Mouse (Mus musculus) C2C12 (cell line): Measurements from ENCODE around the gene Nptx1. TPM values are rescaled to one million over a fixed set of nuclear protein-coding genes. Genes with fewer than 3 reads are reported as not detected.

Experiments used
- H3K27me3 ChIP-seq: one replicate; pipeline ENCODE4 v1.6.1; 2011; ENCODE audit not compliant: control insufficient read depth, insufficient read depth, insufficient read length
- H3K36me3 ChIP-seq: one replicate; pipeline ENCODE4 v1.6.1; 2011; ENCODE audit not compliant: control insufficient read depth, insufficient read depth
- H3K4me3 ChIP-seq: one replicate; pipeline ENCODE4 v1.5.1; 2011; ENCODE audit warnings: mild to moderate bottlenecking, control low read depth; ENCODE audit not compliant: poor library complexity, insufficient read depth, severe bottlenecking
- H3K79me2 ChIP-seq: one replicate; pipeline ENCODE4 v1.6.1; 2011; ENCODE audit not compliant: control insufficient read depth, insufficient read depth
- H3K79me3 ChIP-seq: one replicate; pipeline ENCODE4 v1.6.1; 2011; ENCODE audit warnings: low read depth, control low read depth
- H3ac ChIP-seq: one replicate; pipeline ENCODE3; 2011; ENCODE audit warnings: low read depth; ENCODE audit not compliant: control insufficient read depth, insufficient read length
- CEBPB ChIP-seq: IDR thresholded peaks from one replicate; pipeline ENCODE4 v1.6.1; 2011; ENCODE audit warnings: low read depth, mild to moderate bottlenecking, control low read depth, moderate library complexity
- CTCF ChIP-seq: IDR thresholded peaks from one replicate; pipeline ENCODE4 v1.5.1; 2011; ENCODE audit not compliant: control insufficient read depth, insufficient read depth, insufficient read length
- FOSL1 ChIP-seq: IDR thresholded peaks from one replicate; pipeline ENCODE4 v1.8.0; 2011; ENCODE audit warnings: mild to moderate bottlenecking, low read length; ENCODE audit not compliant: poor library complexity, insufficient read depth, severe bottlenecking
- MAX ChIP-seq: IDR thresholded peaks from one replicate; pipeline ENCODE4 v1.6.1; 2011; ENCODE audit warnings: mild to moderate bottlenecking, control low read depth
- MYOD1 ChIP-seq: IDR thresholded peaks from one replicate; pipeline ENCODE4 v1.6.1; 2011; ENCODE audit warnings: low read depth; ENCODE audit not compliant: control insufficient read depth, insufficient read length
- MYOG ChIP-seq: IDR thresholded peaks from one replicate; pipeline ENCODE4 v1.6.1; 2011; ENCODE audit not compliant: control insufficient read depth, insufficient read length; ENCODE audit errors: extremely low read depth
- USF1 ChIP-seq: IDR thresholded peaks from one replicate; pipeline ENCODE4 v1.6.1; 2011; ENCODE audit warnings: low read depth, mild to moderate bottlenecking, control low read depth, moderate library complexity
- polyA plus RNA-seq: library from polyadenylated mRNA; unstranded; fragments of >200 nt; fragmentation: generic; extraction: Trizol; gene quantifications from one replicate; pipeline ENCODE4 v1.2.1, GENCODE M21; 2012; ENCODE audit warnings: missing spikeins

Nptx1 gene
- polyA plus RNA-seq, 1 experiment, result 30.2 TPM

DNA sequence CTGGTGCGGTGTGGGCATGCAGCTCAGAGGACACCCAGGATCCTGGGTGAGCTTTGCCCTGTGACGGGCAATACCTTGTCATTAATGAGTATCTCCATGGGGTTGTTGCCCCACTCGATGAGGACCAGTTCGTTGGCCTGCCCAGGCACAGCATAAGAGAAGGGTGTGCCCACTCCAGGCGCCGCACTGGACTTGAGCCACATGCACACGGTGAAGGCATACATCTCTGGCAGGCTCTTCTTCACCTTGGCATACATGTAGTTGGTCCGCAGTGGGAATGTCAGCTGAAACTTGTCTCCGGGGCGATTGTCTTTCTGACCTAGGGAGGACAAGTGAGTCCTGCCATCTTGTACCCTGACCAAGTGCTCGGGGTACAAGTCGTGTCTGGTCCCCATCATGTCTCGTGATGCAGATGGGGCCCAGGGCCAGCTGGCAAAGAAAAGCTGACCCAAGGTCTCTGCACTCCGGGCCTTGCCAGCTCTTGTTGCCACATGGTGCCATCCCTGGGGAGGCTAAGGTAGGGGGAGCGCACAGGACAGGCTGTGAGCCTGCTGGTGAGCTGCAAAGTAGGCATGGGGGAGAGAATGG lies 2.9 kb downstream of the Nptx1 start:
- H3ac ChIP-seq, result no peak overlapping the region
- H3K79me2 ChIP-seq, result peaks cover 24% of the 10 kb centered on the region
- H3K4me3 ChIP-seq, result no peak overlapping the region
- H3K27me3 ChIP-seq, result peaks cover 7% of the 10 kb centered on the region
- no peaks in the 10 kb centered on the region for H3K36me3 ChIP-seq
- peaks cover 1% of the 10 kb centered on the region for H3K79me3 ChIP-seq
- TF ChIP-seq MAX, result no peak
- no peak for TF ChIP-seq CEBPB
- no peak for TF ChIP-seq MYOG
- TF ChIP-seq CTCF, result no peak
- TF ChIP-seq MYOD1, result no peak
- TF ChIP-seq USF1, result no peak

GRCm38 (mm10) chr11:119543816-119544517 lies 3.6 kb downstream of the Nptx1 start:
- no peak overlapping the region for H3ac ChIP-seq
- peaks cover 2% of the 10 kb centered on the region for H3K27me3 ChIP-seq
- no peak for TF ChIP-seq USF1
- TF ChIP-seq MYOG, result no peak
- no peak for TF ChIP-seq FOSL1
- no peak for TF ChIP-seq CTCF
- no peak for TF ChIP-seq MYOD1
- TF ChIP-seq CEBPB, result no peak
- no peak for TF ChIP-seq MAX
- no peak overlapping the region for H3K4me3 ChIP-seq
- peaks cover 24% of the 10 kb centered on the region for H3K79me2 ChIP-seq
- peaks cover 1% of the 10 kb centered on the region for H3K79me3 ChIP-seq
- H3K36me3 ChIP-seq, result no peaks in the 10 kb centered on the region

DNA sequence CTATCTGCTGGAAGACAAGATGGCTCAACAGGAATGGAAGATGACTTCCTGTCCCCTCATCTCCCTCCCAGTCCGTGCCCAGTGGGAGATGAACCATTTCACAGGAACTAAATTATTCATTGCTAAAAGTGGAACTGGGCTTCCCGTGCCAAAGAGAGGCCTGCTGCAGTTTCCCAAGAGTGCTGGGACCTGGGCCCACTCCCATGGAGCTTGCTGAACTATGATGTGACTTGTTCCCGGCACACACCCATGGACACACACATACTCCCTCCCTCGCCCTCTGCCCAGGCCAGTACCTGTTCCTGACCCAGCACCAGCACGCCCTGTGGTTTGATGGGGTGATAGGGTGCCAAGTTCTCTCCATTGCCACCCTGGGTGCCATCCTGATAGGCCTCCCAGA lies 4.7 kb downstream of the Nptx1 start:
- peaks cover 24% of the 10 kb centered on the region for H3K79me2 ChIP-seq
- H3K79me3 ChIP-seq, result peaks cover 1% of the 10 kb centered on the region
- no peak overlapping the region for H3ac ChIP-seq
- H3K36me3 ChIP-seq, result no peaks in the 10 kb centered on the region
- no peak for TF ChIP-seq USF1
- no peak for TF ChIP-seq FOSL1
- TF ChIP-seq CTCF, result no peak
- TF ChIP-seq CEBPB, result no peak
- TF ChIP-seq MAX, result no peak
- no peak for TF ChIP-seq MYOG
- no peak for TF ChIP-seq MYOD1
- no peaks in the 10 kb centered on the region for H3K27me3 ChIP-seq
- H3K4me3 ChIP-seq, result no peak overlapping the region

- peaks cover 23% of the 10 kb centered on the region for H3K79me2 ChIP-seq
Observed at GRCm38 (mm10) chr11:119542371-119542770, 5.2 kb downstream of the Nptx1 start.

GRCm38 (mm10) chr11:119541082-119541481 lies 6.5 kb downstream of the Nptx1 start:
- Histone ChIP-seq H3K4me3 (no peak overlapping the region), H3K79me3 (no peaks in the 10 kb centered on the region), H3K36me3 (no peaks in the 10 kb centered on the region), H3K27me3 (no peaks in the 10 kb centered on the region), H3ac (no peak overlapping the region), H3K79me2 (peaks cover 10% of the 10 kb centered on the region)
- TF ChIP-seq CTCF (no peak), FOSL1 (no peak), USF1 (no peak), MAX (no peak)

More at GRCm38 (mm10) chr11:119542371-119542770, 5.2 kb downstream of the Nptx1 start:
- no peaks in the 10 kb centered on the region for H3K36me3 ChIP-seq
- TF ChIP-seq CEBPB (no peak), MAX (no peak), MYOG (no peak), USF1 (no peak), FOSL1 (no peak)
- no peak overlapping the region for H3K4me3 ChIP-seq
- no peaks in the 10 kb centered on the region for H3K27me3 ChIP-seq
- H3K79me3 ChIP-seq, result peaks cover 1% of the 10 kb centered on the region
- no peak overlapping the region for H3ac ChIP-seq

- no peak for TF ChIP-seq CTCF
- no peak for TF ChIP-seq MAX
- TF ChIP-seq MYOG, result no peak
- no peak for TF ChIP-seq CEBPB
- TF ChIP-seq FOSL1, result no peak
- TF ChIP-seq MYOD1, result no peak
- no peak for TF ChIP-seq USF1
- no peaks in the 10 kb centered on the region for H3K27me3 ChIP-seq
Observed at GRCm38 (mm10) chr11:119540560-119540959, 7.0 kb downstream of the Nptx1 start.

More at GRCm38 (mm10) chr11:119540560-119540959, 7.0 kb downstream of the Nptx1 start:
- Histone ChIP-seq H3K79me3 (no peaks in the 10 kb centered on the region), H3ac (no peak overlapping the region), H3K36me3 (no peaks in the 10 kb centered on the region), H3K4me3 (no peak overlapping the region), H3K79me2 (peaks cover 5% of the 10 kb centered on the region)
